Mouse (Mus musculus) myocyte (in vitro differentiated cells): ENCODE measurements at regions not wholly inside any gene's neighbourhood (a gene's known extent, or its start where the extent isn't known, plus 50 kb on each side); places are given as distances from the start of the nearest gene placed in this dataset.

Experiments
- CEBPB ChIP-seq: IDR thresholded peaks from 2 replicates; pipeline ENCODE4 v1.6.1; 2011; ENCODE audit warnings: mild to moderate bottlenecking, moderate library complexity; ENCODE audit not compliant: poor library complexity, insufficient read depth, severe bottlenecking
- MYOD1 ChIP-seq, 3 experiments: IDR thresholded peaks; one replicate each; pipeline ENCODE4 v1.6.1; 2011; ENCODE audit warnings: control low read depth in 2 of 3, low read depth in 2 of 3, mild to moderate bottlenecking in 2 of 3, moderate library complexity in 1 of 3; ENCODE audit not compliant: insufficient read length in 2 of 3, control insufficient read depth in 1 of 3
- MYOG ChIP-seq, 3 experiments: IDR thresholded peaks; one replicate each; pipeline ENCODE4 v1.6.1; 2011; ENCODE audit warnings: control low read depth in 2 of 3, low read depth in 2 of 3, mild to moderate bottlenecking in 2 of 3; ENCODE audit not compliant: insufficient read length in 2 of 3, control insufficient read depth in 1 of 3, insufficient read depth in 1 of 3
- POLR2A ChIP-seq: IDR thresholded peaks from one replicate; pipeline ENCODE4 v1.6.1; 2011; ENCODE audit warnings: low read depth, mild to moderate bottlenecking, control low read depth, moderate library complexity; ENCODE audit not compliant: insufficient read length
- TCF12 ChIP-seq: IDR thresholded peaks from one replicate; pipeline ENCODE4 v1.6.1; 2011; ENCODE audit warnings: mild to moderate bottlenecking, control low read depth; ENCODE audit not compliant: poor library complexity, insufficient read depth, severe bottlenecking
- TCF3 ChIP-seq: IDR thresholded peaks from one replicate; pipeline ENCODE4 v1.6.1; 2011; ENCODE audit warnings: low read depth, control low read depth; ENCODE audit not compliant: insufficient read length
- USF1 ChIP-seq: IDR thresholded peaks from one replicate; pipeline ENCODE4 v1.6.1; 2011; ENCODE audit warnings: low read depth, mild to moderate bottlenecking, control low read depth, moderate library complexity

- TF ChIP-seq USF1 (no peak), CEBPB (no peak), POLR2A (no peak), TCF3 (no peak), MYOD1 (IDR thresholded peaks at IDR 0.05; ENCODE audit: control insufficient read depth in 1 of 3, insufficient read length in 2 of 3, low read depth in 2 of 3) (no peak), TCF12 (no peak), MYOG (IDR thresholded peaks at IDR 0.05; ENCODE audit: control insufficient read depth in 1 of 3, insufficient read depth in 1 of 3, insufficient read length in 2 of 3, low read depth in 2 of 3) (no peak)
These were observed 56.7 kb upstream of the Med4 start for GRCm38 (mm10) chr14:73453164-73453563.
